Mouse (Mus musculus): ENCODE data around the gene Siae. TPM values are rescaled to one million over a fixed set of nuclear protein-coding genes. Genes with fewer than 3 reads are reported as not detected.

The Siae gene
- polyA plus RNA-seq, 1 experiment from 2014 or later = 7.8 TPM

GRCm38 (mm10) chr9:37592633-37593032, 37.1 kb downstream of the Siae start:
- Histone ChIP-seq H3K4me2 (replicated peaks) (no peak overlapping the region), H3K4me1 (no peaks in the 10 kb centered on the region), H3K27ac (no peak overlapping the region), H3K9me3 (no peaks in the 10 kb centered on the region), H3K36me3 (no peaks in the 10 kb centered on the region), H3K4me3 (no peak overlapping the region), H3K9ac (no peak overlapping the region), H3K27me3 (no peaks in the 10 kb centered on the region)
- ATAC-seq (ENCODE audit: low FRiP score, low read depth) = no peak
- WGBS = 59% methylated on average over 6 of the region's 6 CpGs

DNA sequence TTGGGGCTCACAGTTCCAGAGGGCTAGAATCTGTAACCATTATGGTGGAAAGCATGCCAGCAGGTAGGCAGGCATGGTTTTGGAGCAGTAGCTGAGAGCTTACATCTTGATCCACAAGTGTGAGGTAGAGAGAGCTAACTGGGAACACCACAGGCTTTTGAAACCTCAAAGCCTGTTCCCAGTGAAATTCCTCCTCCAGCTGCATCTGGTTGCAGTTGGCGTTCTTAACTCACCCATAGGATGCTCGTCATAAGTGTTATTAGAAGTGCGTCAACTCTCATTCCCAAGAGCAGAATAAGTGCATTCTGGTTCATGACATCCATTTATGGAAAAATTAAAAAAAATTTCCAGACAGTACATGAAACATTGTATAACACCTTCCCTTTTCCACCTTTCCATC, 38.2 kb downstream of the Siae start:
- WGBS = 87% methylated on average over 3 of the region's 3 CpGs
- Histone ChIP-seq H3K4me2 (replicated peaks) (no peak overlapping the region), H3K9ac (no peak overlapping the region), H3K4me3 (no peak overlapping the region), H3K27me3 (no peaks in the 10 kb centered on the region), H3K9me3 (no peaks in the 10 kb centered on the region), H3K4me1 (no peaks in the 10 kb centered on the region), H3K36me3 (no peaks in the 10 kb centered on the region), H3K27ac (no peak overlapping the region)
- no peak for ATAC-seq (ENCODE audit: low FRiP score, low read depth)

GRCm38 (mm10) chr9:37595570-37595969, 40.1 kb downstream of the Siae start:
- ATAC-seq (ENCODE audit: low FRiP score, low read depth) = no peak
- WGBS = 83% methylated on average over 1 of the region's 1 CpGs

DNA sequence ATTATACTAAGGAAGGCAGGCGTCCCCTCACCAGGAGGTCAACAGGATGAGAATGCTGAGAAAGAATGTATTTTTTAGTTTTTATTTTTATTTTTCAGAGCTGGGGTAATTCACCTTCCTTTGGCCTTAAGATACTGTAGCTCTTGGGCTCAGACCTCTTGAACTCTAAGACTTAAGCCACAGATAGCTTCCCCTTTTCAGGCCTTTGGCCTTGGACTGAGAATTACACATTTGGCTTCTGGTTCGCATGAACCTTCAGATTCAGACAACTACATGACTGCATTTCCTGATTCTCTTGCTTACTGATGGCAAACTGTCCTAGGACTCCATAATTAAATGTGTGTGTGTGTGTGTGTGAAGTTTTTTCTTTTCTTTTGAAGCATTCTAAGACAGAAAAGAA, 43.1 kb downstream of the Siae start:
- ATAC-seq (ENCODE audit: low FRiP score, low read depth) = no peak
- H3K4me2 ChIP-seq (replicated peaks) = no peak overlapping the region
- H3K9ac ChIP-seq = no peak overlapping the region
- H3K4me3 ChIP-seq = no peak overlapping the region
- H3K36me3 ChIP-seq = no peaks in the 10 kb centered on the region
- no peaks in the 10 kb centered on the region for H3K4me1 ChIP-seq
- 89% methylated on average over 2 of the region's 2 CpGs for WGBS
- H3K9me3 ChIP-seq = no peaks in the 10 kb centered on the region
- H3K27ac ChIP-seq = no peak overlapping the region
- H3K27me3 ChIP-seq = no peaks in the 10 kb centered on the region

More at GRCm38 (mm10) chr9:37595570-37595969, 40.1 kb downstream of the Siae start:
- Histone ChIP-seq H3K9ac (no peak overlapping the region), H3K36me3 (no peaks in the 10 kb centered on the region), H3K27me3 (no peaks in the 10 kb centered on the region), H3K4me3 (no peak overlapping the region), H3K27ac (no peak overlapping the region), H3K4me2 (replicated peaks) (no peak overlapping the region), H3K4me1 (no peaks in the 10 kb centered on the region), H3K9me3 (no peaks in the 10 kb centered on the region)

DNA sequence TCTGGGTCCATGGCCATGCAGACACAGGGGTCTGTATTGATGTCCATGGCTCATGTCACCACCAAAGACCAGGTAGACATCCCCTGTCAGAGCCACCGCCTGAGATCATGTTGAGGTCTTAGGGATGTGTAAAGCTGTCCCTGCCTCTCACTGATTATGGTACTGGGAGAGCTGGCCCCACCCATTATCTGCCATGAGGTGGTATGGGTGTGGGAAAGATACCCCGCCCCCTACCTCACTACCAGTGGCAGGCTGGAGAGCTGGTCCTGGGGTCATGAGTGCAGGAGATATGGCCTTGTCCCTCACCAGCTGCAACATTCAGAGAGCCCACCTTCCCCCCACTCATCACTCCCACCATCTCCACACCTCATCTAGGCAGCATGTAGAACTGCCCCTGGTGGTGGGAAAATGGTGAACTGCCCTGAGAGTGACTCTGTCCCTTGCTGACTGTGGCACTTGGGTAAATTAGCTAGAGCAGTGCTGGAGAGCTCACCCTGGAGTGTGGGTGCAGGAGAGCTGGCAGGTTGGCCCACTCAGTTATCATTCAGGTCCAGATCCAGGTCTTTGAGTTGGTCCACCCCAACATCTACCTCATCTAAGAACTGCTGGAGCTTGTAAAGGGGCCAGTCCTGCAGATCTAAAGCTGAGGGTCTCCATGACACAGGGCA, 45.2 kb downstream of the Siae start:
- H3K27ac ChIP-seq = no peak overlapping the region
- H3K9ac ChIP-seq = no peak overlapping the region
- H3K4me1 ChIP-seq = no peaks in the 10 kb centered on the region
- no peaks in the 10 kb centered on the region for H3K9me3 ChIP-seq
- no peaks in the 10 kb centered on the region for H3K36me3 ChIP-seq
- WGBS = 92% methylated on average over 2 of the region's 2 CpGs
- H3K27me3 ChIP-seq = no peaks in the 10 kb centered on the region
- H3K4me2 ChIP-seq (replicated peaks) = no peak overlapping the region
- ATAC-seq (ENCODE audit: low FRiP score, low read depth) = no peak
- H3K4me3 ChIP-seq = no peak overlapping the region

DNA sequence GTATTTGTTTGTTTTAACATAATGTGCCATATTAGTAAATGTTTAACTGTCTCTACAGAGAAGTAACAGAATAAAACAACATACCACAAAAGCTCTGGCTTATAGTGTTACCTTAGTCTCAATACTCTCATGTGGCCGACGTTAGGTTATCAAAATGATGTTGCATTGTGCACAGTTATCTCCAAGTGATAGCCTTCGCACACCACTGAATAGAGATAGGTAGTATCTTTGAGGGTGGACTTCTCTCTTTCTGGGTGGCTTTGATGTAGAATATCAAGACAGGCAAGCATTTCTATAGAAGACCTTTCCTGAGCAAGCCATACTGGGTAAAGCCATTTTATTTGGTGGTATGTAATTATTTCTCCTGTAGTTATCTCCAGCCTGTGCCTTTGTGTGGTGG, 49.6 kb downstream of the Siae start:
- H3K4me3 ChIP-seq = no peak overlapping the region
- H3K4me1 ChIP-seq = peaks cover 7% of the 10 kb centered on the region
- no peak overlapping the region for H3K9ac ChIP-seq
- no peaks in the 10 kb centered on the region for H3K27me3 ChIP-seq
- WGBS = 85% methylated on average over 3 of the region's 3 CpGs
- no peak overlapping the region for H3K4me2 ChIP-seq (replicated peaks)
- no peak overlapping the region for H3K27ac ChIP-seq
- H3K36me3 ChIP-seq = no peaks in the 10 kb centered on the region
- ATAC-seq (ENCODE audit: low FRiP score, low read depth) = no peak
- no peaks in the 10 kb centered on the region for H3K9me3 ChIP-seq

- H3K9me3 ChIP-seq = no peaks in the 10 kb centered on the region
- H3K9ac ChIP-seq = no peak overlapping the region
- H3K4me2 ChIP-seq (replicated peaks) = no peak overlapping the region
- H3K36me3 ChIP-seq = no peaks in the 10 kb centered on the region
- WGBS = 38% methylated on average over 4 of the region's 4 CpGs
- no peak overlapping the region for H3K27ac ChIP-seq
- H3K4me1 ChIP-seq = peaks cover 11% of the 10 kb centered on the region
- no peak for ATAC-seq (ENCODE audit: low FRiP score, low read depth)
- H3K27me3 ChIP-seq = no peaks in the 10 kb centered on the region
- no peak overlapping the region for H3K4me3 ChIP-seq
These were observed 54.1 kb downstream of the Siae start for GRCm38 (mm10) chr9:37609558-37609957.

DNA sequence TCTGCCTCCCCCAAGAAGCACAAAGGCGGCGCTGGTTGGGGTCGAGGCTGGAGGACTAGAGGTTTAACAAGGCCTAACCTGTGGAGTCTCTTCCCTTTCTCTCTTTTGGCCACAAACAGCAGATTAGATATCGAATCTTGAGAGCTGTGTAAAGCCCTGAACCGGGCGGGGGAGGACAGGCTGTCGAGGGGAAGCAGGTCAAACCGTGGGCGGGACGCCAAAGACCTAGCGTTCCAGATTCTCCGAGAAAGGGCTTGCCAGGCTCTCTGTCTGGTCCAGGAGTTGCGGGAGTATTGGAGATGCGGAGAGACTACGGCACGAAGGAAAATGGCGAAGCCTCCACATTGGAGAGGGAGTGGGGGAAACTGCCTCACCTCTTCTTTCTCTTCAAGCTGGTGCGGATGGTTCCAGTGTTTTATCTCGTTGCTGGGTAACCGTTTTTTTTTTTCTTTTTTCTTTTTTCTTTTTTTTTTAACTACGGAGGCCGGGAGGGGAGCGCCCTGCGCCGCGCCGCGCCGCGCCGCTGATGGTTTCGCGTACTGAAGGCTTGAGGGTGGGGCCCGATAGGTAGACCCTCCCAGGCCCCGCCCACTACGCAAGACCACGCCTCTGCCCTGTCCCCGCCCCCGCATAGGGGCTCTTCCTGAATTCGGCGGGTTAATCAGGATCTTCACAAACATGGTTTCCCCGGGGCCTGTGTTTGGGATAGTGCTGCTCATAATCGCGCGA, 57.8 kb downstream of the Siae start, which contains the start of gene Spa17:
Spa17 (minus strand) TSS at position 541 of the 729 bp plus-strand sequence.
- Histone ChIP-seq H3K27ac (peak within 1 kb of the TSS; percentile 52; the same call in 1 of the 2 replicates), H3K27me3 (peaks cover 14% of the 10 kb centered on the region; the same call in 1 of the 2 replicates), H3K9ac (peak within 1 kb of the TSS; percentile 75), H3K4me2 (replicated peaks) (peak within 1 kb of the TSS; percentile 67), H3K4me1 (peaks cover 11% of the 10 kb centered on the region), H3K9me3 (no peaks in the 10 kb centered on the region), H3K4me3 (peak within 1 kb of the TSS; percentile 71), H3K36me3 (no peaks in the 10 kb centered on the region)
- under 1% methylated on average over 45 of the region's 45 CpGs for WGBS
- peak; percentile 96 for ATAC-seq (ENCODE audit: low FRiP score, low read depth)

GRCm38 (mm10) chr9:37613911-37614280, 58.4 kb downstream of the Siae start:
- Histone ChIP-seq H3K4me2 (replicated peaks) (peak overlapping the region; percentile 67), H3K9ac (peak overlapping the region; percentile 62), H3K36me3 (no peaks in the 10 kb centered on the region), H3K27me3 (peaks cover 15% of the 10 kb centered on the region; the same call in 1 of the 2 replicates), H3K27ac (no peak overlapping the region; the same call in 1 of the 2 replicates), H3K4me1 (peaks cover 11% of the 10 kb centered on the region), H3K4me3 (peak overlapping the region; percentile 71), H3K9me3 (no peaks in the 10 kb centered on the region)
- WGBS = 18% methylated on average over 6 of the region's 6 CpGs
- no peak; the same call in 1 of the 2 replicates for ATAC-seq (ENCODE audit: low FRiP score, low read depth)

- peaks cover 15% of the 10 kb centered on the region; the same call in 1 of the 2 replicates for H3K27me3 ChIP-seq
- no peak for ATAC-seq (ENCODE audit: low FRiP score, low read depth)
- H3K4me2 ChIP-seq (replicated peaks) = peak overlapping the region; percentile 67
- H3K4me3 ChIP-seq = peak overlapping the region; percentile 71; the same call in 1 of the 2 replicates
- no peaks in the 10 kb centered on the region for H3K36me3 ChIP-seq
- no peak overlapping the region for H3K27ac ChIP-seq
- H3K9me3 ChIP-seq = no peaks in the 10 kb centered on the region
- H3K9ac ChIP-seq = no peak overlapping the region
- peaks cover 9% of the 10 kb centered on the region for H3K4me1 ChIP-seq
These were observed 58.8 kb downstream of the Siae start for GRCm38 (mm10) chr9:37614316-37614715.

DNA sequence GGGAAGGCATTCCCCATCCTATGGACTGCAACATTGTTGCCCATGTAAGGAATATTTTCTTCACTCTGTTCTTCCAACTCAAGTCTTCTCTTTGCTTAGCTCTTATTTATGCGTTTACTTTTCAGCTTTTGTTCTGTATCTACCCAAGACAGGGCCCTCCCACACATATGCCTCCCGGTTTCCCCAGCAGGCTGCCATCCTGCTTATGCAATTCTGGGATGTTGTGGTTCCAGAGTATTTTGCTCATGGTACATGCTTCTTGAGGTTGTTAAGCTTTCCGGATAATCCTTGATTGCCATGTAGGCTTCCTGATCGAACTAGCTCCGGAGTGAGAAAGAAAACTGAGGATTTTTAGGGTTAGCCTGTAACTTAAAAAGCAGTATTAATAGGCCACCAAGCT, 59.7 kb downstream of the Siae start:
- 64% methylated on average over 5 of the region's 5 CpGs for WGBS
- ATAC-seq (ENCODE audit: low FRiP score, low read depth) = no peak

DNA sequence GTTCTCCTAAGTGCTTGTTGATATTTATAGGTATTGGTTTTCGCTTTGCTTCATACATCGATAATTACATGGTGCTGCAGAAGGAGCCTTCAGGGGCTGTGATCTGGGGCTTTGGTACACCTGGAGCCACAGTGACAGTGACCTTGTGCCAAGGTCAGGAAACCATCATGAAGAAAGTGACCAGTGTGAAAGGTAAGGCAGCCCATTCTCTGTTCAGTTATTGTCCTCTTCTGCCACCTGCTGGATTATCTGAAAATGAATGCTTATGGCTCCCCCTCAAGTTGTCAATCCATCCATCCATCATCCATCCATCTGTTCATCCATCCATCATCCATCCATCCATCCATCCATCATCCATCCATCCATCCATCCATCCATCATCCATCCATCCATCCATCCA, 61.3 kb downstream of the Siae start:
- H3K27ac ChIP-seq = no peak overlapping the region
- peaks cover 22% of the 10 kb centered on the region for H3K27me3 ChIP-seq
- ATAC-seq (ENCODE audit: low FRiP score, low read depth) = no peak
- peak overlapping the region; percentile 51 for H3K9ac ChIP-seq
- H3K36me3 ChIP-seq = no peaks in the 10 kb centered on the region
- no peak overlapping the region for H3K4me2 ChIP-seq (replicated peaks)
- H3K4me3 ChIP-seq = no peak overlapping the region
- 0 out of 2 replicates have a peak, but pooled peaks cover 3% of the 10 kb centered on the region for H3K4me1 ChIP-seq
- WGBS = 45% methylated on average over 2 of the region's 2 CpGs
- H3K9me3 ChIP-seq = no peaks in the 10 kb centered on the region

More for the DNA sequence above, 59.7 kb downstream of the Siae start:
- H3K9me3 ChIP-seq = no peaks in the 10 kb centered on the region
- H3K36me3 ChIP-seq = no peaks in the 10 kb centered on the region
- no peak overlapping the region for H3K4me2 ChIP-seq (replicated peaks)
- H3K9ac ChIP-seq = no peak overlapping the region
- no peak overlapping the region for H3K27ac ChIP-seq
- H3K4me1 ChIP-seq = 0 out of 2 replicates have a peak, but pooled peaks cover 3% of the 10 kb centered on the region
- H3K27me3 ChIP-seq = peaks cover 15% of the 10 kb centered on the region; the same call in 1 of the 2 replicates
- no peak overlapping the region for H3K4me3 ChIP-seq
